In genomic region chr11:96929096-96929765, GRCm38 (mm10) we compare ENCODE assay signal across 13 mouse cellular contexts. TPM values are rescaled to one million over a fixed set of nuclear protein-coding genes. Genes with fewer than 3 reads are reported as not detected.
DNase-seq lines count a peak whose midpoint lies in the region; ATAC-seq lines count a peak whose summit lies in the region.
"Had no signal": no experiment of that assay in that cellular context is flagged by ENCODE, and none has a peak within 500 bp of the region (broad histone marks: within the 10 kb centered on the region; RNA-seq: fewer than 3 reads in every experiment).

No protein-coding gene starts in this region.

- peaks cover 19% of the 10 kb centered on the region for H3K4me1 ChIP-seq in limb, embryonic 13.5 days
- peaks cover 23% of the 10 kb centered on the region for H3K4me1 ChIP-seq in limb, embryonic 10.5 days
- peaks cover 4% of the 10 kb centered on the region; the same call in 1 of the 2 replicates for H3K4me1 ChIP-seq in embryonic facial prominence, embryonic 14.5 days (ENCODE audit: control insufficient read depth, insufficient read depth, low read length)

- H3K9ac ChIP-seq in limb, embryonic 13.5 days: no peak overlapping the region; the same call in 1 of the 2 replicates
- peak overlapping the region; percentile 25 for H3K9ac ChIP-seq in embryonic facial prominence, embryonic 14.5 days (ENCODE audit: low read depth, low read length)

- H3K4me3 ChIP-seq in limb, embryonic 13.5 days: no peak overlapping the region
- no peak overlapping the region for H3K4me3 ChIP-seq in limb, embryonic 10.5 days
- no peak overlapping the region for H3K4me3 ChIP-seq in embryonic facial prominence, embryonic 14.5 days (ENCODE audit: low read depth, low read length)
- H3K4me3 ChIP-seq: gastrocnemius, adult 2 months had no signal

- no peaks in the 10 kb centered on the region for H3K36me3 ChIP-seq in limb, embryonic 13.5 days
- no peaks in the 10 kb centered on the region for H3K36me3 ChIP-seq in limb, embryonic 10.5 days
- no peaks in the 10 kb centered on the region for H3K36me3 ChIP-seq in embryonic facial prominence, embryonic 14.5 days (ENCODE audit: control insufficient read depth, insufficient read depth, low read length)

- DNase-seq in limb, embryonic 10.5 days (ENCODE audit: low spot score): no peak
- DNase-seq in embryonic facial prominence, embryonic 14.5 days (ENCODE audit: low spot score): peak; percentile 82
- DNase-seq in kidney, postnatal 36 days: peak; percentile 83 to 91
- peak; percentile 83 for DNase-seq in lung, postnatal 25 days (ENCODE audit: low spot score)
- DNase-seq in gastrocnemius, postnatal 14 days: no peak
- no peak for DNase-seq in right cerebral cortex, postnatal 36 days (ENCODE audit: low spot score in 2 of 2)
- no peak for DNase-seq in adrenal gland, postnatal 4 days (ENCODE audit: low spot score in 2 of 2)
- DNase-seq: adrenal gland, postnatal 14 days; gastrocnemius, adult 2 months had no signal

- no peaks in the 10 kb centered on the region for H3K9me3 ChIP-seq in limb, embryonic 13.5 days
- H3K9me3 ChIP-seq in limb, embryonic 10.5 days (replicated peaks): no peaks in the 10 kb centered on the region
- H3K9me3 ChIP-seq in embryonic facial prominence, embryonic 14.5 days (ENCODE audit: control insufficient read depth, low read length): no peaks in the 10 kb centered on the region

- no peak overlapping the region for H3K27ac ChIP-seq in limb, embryonic 13.5 days
- no peak overlapping the region for H3K27ac ChIP-seq in limb, embryonic 10.5 days
- H3K27ac ChIP-seq in embryonic facial prominence, embryonic 14.5 days (replicated peaks; ENCODE audit: low read depth, low read length): 0 out of 2 replicates have a peak overlapping the region, but pooled peaks have one; percentile 44
- H3K27ac ChIP-seq: gastrocnemius, adult 2 months; macrophage had no signal

- H3K27me3 ChIP-seq in limb, embryonic 13.5 days: peaks cover 30% of the 10 kb centered on the region
- peaks cover 47% of the 10 kb centered on the region for H3K27me3 ChIP-seq in limb, embryonic 10.5 days (ENCODE audit: low read depth, poor library complexity, severe bottlenecking)
- peaks cover 3% of the 10 kb centered on the region; the same call in 1 of the 2 replicates for H3K27me3 ChIP-seq in embryonic facial prominence, embryonic 14.5 days (replicated peaks; ENCODE audit: control insufficient read depth, insufficient read depth, low read length)

- ATAC-seq in limb, embryonic 13.5 days (ENCODE audit: low FRiP score, low read depth): 0 out of 2 replicates have a peak, but pooled peaks have one; percentile 28
- ATAC-seq in embryonic facial prominence, embryonic 14.5 days (ENCODE audit: low read depth): peak; percentile 90
- ATAC-seq: CD4-positive, CD25-positive, alpha-beta regulatory T cell, adult 4 months had no signal

- H3K4me2 ChIP-seq in limb, embryonic 13.5 days (replicated peaks): 0 out of 2 replicates have a peak overlapping the region, but pooled peaks have one; percentile 9
- H3K4me2 ChIP-seq in embryonic facial prominence, embryonic 14.5 days (ENCODE audit: low read depth, low read length): peak overlapping the region; percentile 24

- 11% methylated on average over 13 of the region's 13 CpGs for WGBS in limb, embryonic 13.5 days
- 13% methylated on average over 13 of the region's 13 CpGs for WGBS in limb, embryonic 10.5 days
- WGBS in embryonic facial prominence, embryonic 14.5 days: 11% methylated on average over 13 of the region's 13 CpGs

- intact Hi-C loops in gastrocnemius, postnatal 14 days (cut with DNase I; ENCODE audit: low total_unique reads): no loop called here

RNA-seq across cellular contexts. Expression of gene Prr15l, which starts 1.3 kb away (rescaled TPM):
- polyA plus RNA-seq in limb, embryonic 13.5 days (2015; fragmentation: Nextera tagmentation; extraction: Ambion mirVana): 0.60 and 0.97 TPM in 2 replicates
- 0.58 and 0.71 TPM in 2 replicates for polyA plus RNA-seq in limb, embryonic 10.5 days (2016; fragmentation: Nextera tagmentation; extraction: Ambion mirVana)
- polyA plus RNA-seq in embryonic facial prominence, embryonic 14.5 days (2014; fragmentation: Nextera tagmentation; extraction: Ambion mirVana): 3.1 and 4.7 TPM in 2 replicates
- not detected for total RNA-seq in gastrocnemius, postnatal 14 days (2021)
- 1 to 10 TPM in 1 of 2 experiments, under 1 TPM in 1; 0.28 to 7.8 TPM for total RNA-seq in adrenal gland, postnatal 4 days (2021)
- total RNA-seq: common myeloid progenitor, adult 5-6 weeks; gastrocnemius, adult 2 months had no signal
- polyA plus RNA-seq: macrophage had no signal

RNA-seq across cellular contexts. Expression of gene Cdk5rap3, which starts 12.9 kb away (rescaled TPM):
- polyA plus RNA-seq in limb, embryonic 13.5 days (2015; fragmentation: Nextera tagmentation; extraction: Ambion mirVana): 87.0 and 92.3 TPM in 2 replicates
- polyA plus RNA-seq in limb, embryonic 10.5 days (2016; fragmentation: Nextera tagmentation; extraction: Ambion mirVana): 85.3 and 90.0 TPM in 2 replicates
- polyA plus RNA-seq in embryonic facial prominence, embryonic 14.5 days (2014; fragmentation: Nextera tagmentation; extraction: Ambion mirVana): 65.5 and 83.4 TPM in 2 replicates
- total RNA-seq in gastrocnemius, postnatal 14 days (2021): 10 to 100 TPM; 26.5 to 30.0 TPM
- total RNA-seq in adrenal gland, postnatal 4 days (2021): 10 to 100 TPM; 71.6 to 74.7 TPM

RNA-seq across cellular contexts. Expression of gene Pnpo, which starts 14.6 kb away (rescaled TPM):
- 21.2 and 25.0 TPM in 2 replicates for polyA plus RNA-seq in limb, embryonic 13.5 days (2015; fragmentation: Nextera tagmentation; extraction: Ambion mirVana)
- 31.3 and 33.0 TPM in 2 replicates for polyA plus RNA-seq in limb, embryonic 10.5 days (2016; fragmentation: Nextera tagmentation; extraction: Ambion mirVana)
- 26.8 and 27.4 TPM in 2 replicates for polyA plus RNA-seq in embryonic facial prominence, embryonic 14.5 days (2014; fragmentation: Nextera tagmentation; extraction: Ambion mirVana)
- 1 to 10 TPM; 8.5 to 9.5 TPM for total RNA-seq in gastrocnemius, postnatal 14 days (2021)
- total RNA-seq in adrenal gland, postnatal 4 days (2021): 10 to 100 TPM; 27.5 to 35.0 TPM

RNA-seq across cellular contexts. Expression of gene Sp2, which starts 53.5 kb away (rescaled TPM):
- 16.9 and 18.7 TPM in 2 replicates for polyA plus RNA-seq in limb, embryonic 13.5 days (2015; fragmentation: Nextera tagmentation; extraction: Ambion mirVana)
- polyA plus RNA-seq in limb, embryonic 10.5 days (2016; fragmentation: Nextera tagmentation; extraction: Ambion mirVana): 26.1 and 28.1 TPM in 2 replicates
- polyA plus RNA-seq in embryonic facial prominence, embryonic 14.5 days (2014; fragmentation: Nextera tagmentation; extraction: Ambion mirVana): 15.2 and 16.2 TPM in 2 replicates
- total RNA-seq in gastrocnemius, postnatal 14 days (2021): 10 to 100 TPM; 13.1 to 13.6 TPM
- total RNA-seq in adrenal gland, postnatal 4 days (2021): 10 to 100 TPM; 23.3 to 26.0 TPM

Comparison
In these comparisons a context has a peak if more than half of its experiments do, and no peak if none do; other contexts are left out.
1. DNase-seq: peak in embryonic facial prominence, embryonic 14.5 days (single experiment), kidney, postnatal 36 days (2 of 2) and lung, postnatal 25 days (single experiment); none in limb, embryonic 10.5 days (single experiment), gastrocnemius, postnatal 14 days (single experiment), right cerebral cortex, postnatal 36 days (0 of 2) and adrenal gland, postnatal 4 days (0 of 2).